9 mouse cellular contexts compared by ENCODE assay signal in the genomic region with DNA sequence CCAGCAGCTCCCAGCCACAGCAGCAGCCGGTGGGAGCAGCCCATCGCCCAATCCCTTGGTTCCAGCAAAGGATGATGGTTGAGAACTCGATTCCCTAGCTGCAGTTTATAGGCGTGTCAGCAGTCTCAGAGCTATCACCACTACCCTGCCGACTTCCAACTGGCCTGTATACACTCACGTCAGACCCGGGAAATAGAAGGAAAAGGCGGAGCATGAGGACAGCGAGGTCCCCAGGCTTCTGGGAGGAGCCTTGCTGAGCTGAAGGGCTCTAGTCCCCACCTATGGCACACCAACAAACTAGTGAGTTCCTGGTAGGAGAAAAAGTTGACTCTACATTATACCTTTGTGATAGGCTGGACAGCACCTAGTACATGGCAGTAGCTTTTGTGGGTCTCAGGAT. TPM values are rescaled to one million over a fixed set of nuclear protein-coding genes. Genes with fewer than 3 reads are reported as not detected.
DNase-seq lines count a peak whose midpoint lies in the region; ATAC-seq lines count a peak whose summit lies in the region.
"Had no signal": no experiment of that assay in that cellular context is flagged by ENCODE, and none has a peak within 500 bp of the region (broad histone marks: within the 10 kb centered on the region; RNA-seq: fewer than 3 reads in every experiment).

A gene (minus strand): TSS at position 181 of the 400 bp plus-strand sequence.

- H3K27ac ChIP-seq in hindbrain, embryonic 12.5 days, result no peak within 1 kb of the TSS
- no peak within 1 kb of the TSS for H3K27ac ChIP-seq in hindbrain, embryonic 11.5 days (ENCODE audit: low read depth, low read length)
- H3K27ac ChIP-seq in neural tube, embryonic 11.5 days (ENCODE audit: low read depth, low read length), result no peak within 1 kb of the TSS
- no peak within 1 kb of the TSS for H3K27ac ChIP-seq in intestine, embryonic 14.5 days (ENCODE audit: low read depth)
- no peak within 1 kb of the TSS for H3K27ac ChIP-seq in stomach, embryonic 16.5 days (ENCODE audit: low read length)

- H3K4me1 ChIP-seq in hindbrain, embryonic 12.5 days, result peaks cover 16% of the 10 kb centered on the region
- peaks cover 10% of the 10 kb centered on the region; the same call in 1 of the 2 replicates for H3K4me1 ChIP-seq in hindbrain, embryonic 11.5 days (replicated peaks; ENCODE audit: control insufficient read depth, insufficient read depth, low read length)
- peaks cover 10% of the 10 kb centered on the region for H3K4me1 ChIP-seq in neural tube, embryonic 11.5 days (ENCODE audit: control insufficient read depth, insufficient read depth, low read length)
- H3K4me1 ChIP-seq in intestine, embryonic 14.5 days (replicated peaks; ENCODE audit: control insufficient read depth, insufficient read depth, low read length), result 0 out of 2 replicates have a peak, but pooled peaks cover 5% of the 10 kb centered on the region
- peaks cover 10% of the 10 kb centered on the region for H3K4me1 ChIP-seq in stomach, embryonic 16.5 days (ENCODE audit: control insufficient read depth, insufficient read depth, low read length)

- ATAC-seq in hindbrain, embryonic 12.5 days (ENCODE audit: low FRiP score), result no peak
- no peak for ATAC-seq in hindbrain, embryonic 11.5 days (ENCODE audit: low FRiP score)
- no peak for ATAC-seq in neural tube, embryonic 11.5 days (ENCODE audit: insufficient read depth, low FRiP score, low TSS enrichment)
- ATAC-seq in intestine, embryonic 14.5 days (replicated peaks; ENCODE audit: low FRiP score, low TSS enrichment, low read depth), result peak; percentile 48; the same call in 1 of the 2 replicates
- ATAC-seq in stomach, embryonic 16.5 days (ENCODE audit: insufficient read depth, low FRiP score), result peak; percentile 56; the same call in 1 of the 2 replicates

- no peak for DNase-seq in hindbrain, embryonic 11.5 days (ENCODE audit: low spot score)
- DNase-seq in neural tube, embryonic 11.5 days (ENCODE audit: low spot score), result peak; percentile 10
- DNase-seq in neural tube, embryonic 10.5 days (ENCODE audit: extremely low spot score, low spot score), result no peak
- no peak for DNase-seq in intestine, embryonic 14.5 days (ENCODE audit: low spot score)
- no peak for DNase-seq in adrenal gland, adult 2 months
- no peak for DNase-seq in kidney, postnatal 36 days
- DNase-seq: cerebellum, adult 11-12 months had no signal

- peak within 1 kb of the TSS; percentile 90; the same call in 1 of the 2 replicates for H3K4me2 ChIP-seq in hindbrain, embryonic 12.5 days (replicated peaks)
- no peak within 1 kb of the TSS for H3K4me2 ChIP-seq in hindbrain, embryonic 11.5 days (replicated peaks; ENCODE audit: low read depth, low read length)
- no peak within 1 kb of the TSS for H3K4me2 ChIP-seq in neural tube, embryonic 11.5 days (ENCODE audit: low read depth)
- no peak within 1 kb of the TSS for H3K4me2 ChIP-seq in intestine, embryonic 14.5 days (ENCODE audit: low read length)
- H3K4me2 ChIP-seq in stomach, embryonic 16.5 days (ENCODE audit: low read depth, low read length), result no peak within 1 kb of the TSS

- no peaks in the 10 kb centered on the region for H3K9me3 ChIP-seq in hindbrain, embryonic 12.5 days (replicated peaks)
- no peaks in the 10 kb centered on the region for H3K9me3 ChIP-seq in hindbrain, embryonic 11.5 days (ENCODE audit: control insufficient read depth, low read length)
- no peaks in the 10 kb centered on the region for H3K9me3 ChIP-seq in neural tube, embryonic 11.5 days (ENCODE audit: control insufficient read depth, low read length)
- no peaks in the 10 kb centered on the region for H3K9me3 ChIP-seq in intestine, embryonic 14.5 days (ENCODE audit: control insufficient read depth, low read length)
- no peaks in the 10 kb centered on the region for H3K9me3 ChIP-seq in stomach, embryonic 16.5 days (replicated peaks; ENCODE audit: control insufficient read depth, low read length)

- 16% methylated on average over 9 of the region's 9 CpGs for WGBS in hindbrain, embryonic 12.5 days
- 20% methylated on average over 9 of the region's 9 CpGs for WGBS in hindbrain, embryonic 11.5 days
- WGBS in neural tube, embryonic 11.5 days, result 11% methylated on average over 9 of the region's 9 CpGs
- WGBS in intestine, embryonic 14.5 days, result 11% methylated on average over 9 of the region's 9 CpGs
- WGBS in stomach, embryonic 16.5 days, result 13% methylated on average over 9 of the region's 9 CpGs

- H3K27me3 ChIP-seq in hindbrain, embryonic 12.5 days, result peaks cover 69% of the 10 kb centered on the region
- peaks cover 44% of the 10 kb centered on the region for H3K27me3 ChIP-seq in hindbrain, embryonic 11.5 days (ENCODE audit: control insufficient read depth, insufficient read depth, low read length)
- peaks cover 49% of the 10 kb centered on the region for H3K27me3 ChIP-seq in neural tube, embryonic 11.5 days (ENCODE audit: control insufficient read depth, insufficient read depth, low read length)
- peaks cover 47% of the 10 kb centered on the region for H3K27me3 ChIP-seq in intestine, embryonic 14.5 days (replicated peaks; ENCODE audit: control insufficient read depth, insufficient read depth, low read length)
- peaks cover 30% of the 10 kb centered on the region for H3K27me3 ChIP-seq in stomach, embryonic 16.5 days (ENCODE audit: control insufficient read depth, insufficient read depth, low read length)

- H3K36me3 ChIP-seq in hindbrain, embryonic 12.5 days, result peaks cover 19% of the 10 kb centered on the region
- 0 out of 2 replicates have a peak, but pooled peaks cover 3% of the 10 kb centered on the region for H3K36me3 ChIP-seq in hindbrain, embryonic 11.5 days (ENCODE audit: control insufficient read depth, insufficient read depth, low read length)
- H3K36me3 ChIP-seq in neural tube, embryonic 11.5 days (ENCODE audit: control insufficient read depth, insufficient read depth, low read length), result peaks cover 5% of the 10 kb centered on the region; the same call in 1 of the 2 replicates
- H3K36me3 ChIP-seq in intestine, embryonic 14.5 days (ENCODE audit: control insufficient read depth, insufficient read depth, low read length), result peaks cover 17% of the 10 kb centered on the region
- 0 out of 2 replicates have a peak, but pooled peaks cover 11% of the 10 kb centered on the region for H3K36me3 ChIP-seq in stomach, embryonic 16.5 days (ENCODE audit: control insufficient read depth, insufficient read depth, low read length)

- H3K4me3 ChIP-seq in hindbrain, embryonic 12.5 days, result no peak within 1 kb of the TSS
- H3K4me3 ChIP-seq in hindbrain, embryonic 11.5 days (ENCODE audit: low read depth, low read length), result no peak within 1 kb of the TSS
- H3K4me3 ChIP-seq in neural tube, embryonic 11.5 days (ENCODE audit: low read depth, low read length), result no peak within 1 kb of the TSS
- peak within 1 kb of the TSS; percentile 50; the same call in 1 of the 2 replicates for H3K4me3 ChIP-seq in intestine, embryonic 14.5 days (ENCODE audit: low read depth, low read length)
- no peak within 1 kb of the TSS for H3K4me3 ChIP-seq in stomach, embryonic 16.5 days (replicated peaks; ENCODE audit: low read length)

- no peak within 1 kb of the TSS for H3K9ac ChIP-seq in hindbrain, embryonic 12.5 days
- H3K9ac ChIP-seq in hindbrain, embryonic 11.5 days (ENCODE audit: low read depth, low read length), result no peak within 1 kb of the TSS
- no peak within 1 kb of the TSS for H3K9ac ChIP-seq in neural tube, embryonic 11.5 days (ENCODE audit: low read length)
- H3K9ac ChIP-seq in intestine, embryonic 14.5 days (ENCODE audit: low read length), result no peak within 1 kb of the TSS
- no peak within 1 kb of the TSS for H3K9ac ChIP-seq in stomach, embryonic 16.5 days (ENCODE audit: low read length)

RNA-seq across cellular contexts. Expression of the gene that starts here (rescaled TPM):
- polyA plus RNA-seq in hindbrain, embryonic 12.5 days (2016; fragmentation: Nextera tagmentation; extraction: Ambion mirVana), result 0.23 and 0.34 TPM in 2 replicates
- 0.08 and 0.46 TPM in 2 replicates for polyA plus RNA-seq in hindbrain, embryonic 11.5 days (2014; fragmentation: Nextera tagmentation; extraction: Ambion mirVana)
- polyA plus RNA-seq in neural tube, embryonic 11.5 days (2014; fragmentation: Nextera tagmentation; extraction: Ambion mirVana), result 0.13 TPM in 1 of 2 replicates, not detected in the other
- 1.9 and 2.8 TPM in 2 replicates for polyA plus RNA-seq in intestine, embryonic 14.5 days (2014; fragmentation: Nextera tagmentation; extraction: Ambion mirVana)
- 1.7 and 2.1 TPM in 2 replicates for polyA plus RNA-seq in stomach, embryonic 16.5 days (2015; fragmentation: Nextera tagmentation; extraction: Ambion mirVana)
- total RNA-seq in adrenal gland, adult 2 months (2021), result under 1 TPM; 0.69 to 0.90 TPM
- 1.9 and 2.3 TPM in 2 replicates for polyA plus RNA-seq in adrenal gland, adult 2 months (2012; rRNA removed)

Comparison
In these comparisons a context has a peak if more than half of its experiments do, and no peak if none do; other contexts are left out.
1. Peak in DNase-seq in neural tube, embryonic 11.5 days; RNA of the gene not detected or under 1 TPM.
2. ATAC-seq: peak in intestine, embryonic 14.5 days (single experiment) and stomach, embryonic 16.5 days (single experiment); none in hindbrain, embryonic 12.5 days (single experiment), hindbrain, embryonic 11.5 days (single experiment) and neural tube, embryonic 11.5 days (single experiment).